Mouse (Mus musculus) T-cell, adult 2 months (primary cell): ENCODE measurements around the gene Marco.

Experiments used
- DNase-seq: peaks from one replicate; pipeline ENCODE4 v3.0.0; 2022; ENCODE audit warnings: low spot score

Marco gene

DNA sequence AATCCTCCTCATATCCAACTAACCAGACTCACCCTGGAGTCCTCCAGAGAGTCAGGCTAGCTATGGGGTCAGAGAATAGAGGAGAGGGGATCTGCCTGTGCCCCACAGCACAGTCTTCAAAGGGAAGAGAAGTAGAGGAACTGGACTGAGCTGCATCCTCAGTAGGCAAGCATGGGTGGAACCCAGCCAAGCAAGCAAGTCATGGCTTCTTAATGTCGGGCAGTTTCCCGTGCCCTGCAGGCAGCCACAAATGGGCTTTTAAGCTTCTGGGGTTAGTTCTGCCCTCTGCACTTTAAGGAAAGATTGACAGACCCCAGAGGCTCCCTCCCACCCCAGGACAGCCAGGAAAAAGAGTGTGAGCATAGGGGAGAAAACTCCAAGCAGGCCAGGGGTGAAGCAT lies 63.2 kb downstream of the Marco start:
- DNase-seq: no peak

DNA sequence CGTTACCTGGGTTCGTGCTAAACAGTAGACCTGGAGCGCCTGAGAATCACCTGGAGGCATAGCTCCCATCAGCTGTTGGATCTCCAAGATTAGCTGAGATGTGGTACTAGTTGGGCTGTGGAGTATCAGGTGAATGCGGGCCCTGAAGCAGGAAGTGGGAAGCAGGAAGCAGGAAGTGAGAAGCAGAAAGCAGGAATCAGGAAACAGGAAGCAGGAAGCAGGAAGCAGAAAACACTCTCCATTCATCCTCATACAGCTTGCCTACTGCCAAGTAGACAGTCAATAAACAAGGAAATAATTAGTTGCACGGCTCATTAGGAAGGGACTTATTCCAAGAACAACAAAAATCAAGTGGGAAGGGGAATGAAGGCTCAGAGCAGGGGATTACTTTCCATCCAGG lies 69.2 kb downstream of the Marco start:
- DNase-seq: no peak

DNA sequence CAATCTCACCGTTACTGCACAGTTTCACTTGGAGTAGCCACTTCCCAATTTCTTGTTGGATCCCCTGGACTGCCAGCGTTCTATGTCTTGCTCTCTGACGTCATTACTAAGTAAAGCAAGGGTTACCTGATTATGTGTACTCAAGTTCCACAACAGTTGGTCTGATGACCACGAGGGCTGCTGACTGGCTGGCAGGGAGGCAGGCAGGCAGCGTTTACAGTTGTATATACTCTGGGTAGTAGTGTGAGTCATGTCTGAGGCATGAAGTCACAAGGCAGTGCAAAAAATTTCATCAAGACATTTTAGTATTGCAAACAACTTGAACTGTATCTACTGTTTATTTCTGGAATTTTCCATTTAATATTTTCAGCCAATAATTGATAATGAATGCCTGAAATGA lies 74.7 kb downstream of the Marco start:
- no peak for DNase-seq

DNA sequence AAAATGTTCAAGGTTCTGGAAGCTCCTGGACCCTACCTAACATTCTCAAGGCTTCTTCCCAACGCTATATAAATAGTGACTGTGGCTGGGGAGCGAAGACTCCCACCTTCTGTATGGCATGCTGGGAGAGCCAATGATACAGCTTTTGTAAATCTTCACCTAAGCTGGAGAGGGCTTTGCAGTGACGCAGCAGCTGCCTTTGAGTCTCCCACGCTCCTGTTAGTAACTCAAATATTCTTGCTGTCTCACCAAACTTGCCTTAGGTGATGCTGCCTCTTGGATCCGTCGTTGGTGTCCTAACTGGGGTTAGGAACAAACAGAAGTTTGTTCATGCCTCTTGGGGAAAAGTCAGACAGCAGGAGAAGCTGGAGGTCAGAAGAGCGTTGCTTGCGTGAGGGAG lies 79.2 kb downstream of the Marco start:
- DNase-seq: no peak
